Mouse (Mus musculus): Measurements from ENCODE around the gene Gm21954.

Gene Gm21954

GRCm38 (mm10) chr3:55472110-55472509 lies at the start of gene Gm21954:
Gene Gm21954 (minus strand): TSS chr3:55472210.
- DNase-seq, result no peak

GRCm38 (mm10) chr3:55521776-55522175 lies 49.8 kb upstream of the Gm21954 start:
- DNase-seq, result peak; percentile 77

GRCm38 (mm10) chr3:55520240-55521180 lies 48.5 kb upstream of the Gm21954 start:
- peak; percentile 91 for DNase-seq

GRCm38 (mm10) chr3:55517454-55518014 lies 45.5 kb upstream of the Gm21954 start:
- peak; percentile 73 for DNase-seq

GRCm38 (mm10) chr3:55515966-55516365 lies 44.0 kb upstream of the Gm21954 start:
- peak; percentile 76 for DNase-seq

- peak; percentile 92 for DNase-seq
Observed at GRCm38 (mm10) chr3:55511658-55512057, 39.6 kb upstream of the Gm21954 start.

- peak; percentile 93 for DNase-seq
Observed at GRCm38 (mm10) chr3:55510198-55510597, 38.2 kb upstream of the Gm21954 start.

GRCm38 (mm10) chr3:55499298-55499697 lies 27.3 kb upstream of the Gm21954 start:
- peak; percentile 64 for DNase-seq

GRCm38 (mm10) chr3:55496462-55496941 lies 24.5 kb upstream of the Gm21954 start:
- DNase-seq, result no peak

- DNase-seq, result no peak
Observed at GRCm38 (mm10) chr3:55495866-55496265, 23.9 kb upstream of the Gm21954 start.

GRCm38 (mm10) chr3:55495231-55495630 lies 23.2 kb upstream of the Gm21954 start:
- no peak for DNase-seq

GRCm38 (mm10) chr3:55494348-55494747 lies 22.3 kb upstream of the Gm21954 start:
- no peak for DNase-seq

GRCm38 (mm10) chr3:55492021-55492420 lies 20.0 kb upstream of the Gm21954 start:
- DNase-seq, result no peak

- DNase-seq, result peak; percentile 65
Observed at GRCm38 (mm10) chr3:55489231-55489990, 17.4 kb upstream of the Gm21954 start.

- peak; percentile 49 for DNase-seq
Observed at GRCm38 (mm10) chr3:55483328-55483727, 11.3 kb upstream of the Gm21954 start.

- peak; percentile 60 for DNase-seq
Observed at GRCm38 (mm10) chr3:55481140-55481539, 9.1 kb upstream of the Gm21954 start.

GRCm38 (mm10) chr3:55479306-55479705 lies 7.3 kb upstream of the Gm21954 start:
- DNase-seq, result no peak

GRCm38 (mm10) chr3:55476694-55477093 lies 4.7 kb upstream of the Gm21954 start:
- no peak for DNase-seq

- DNase-seq, result no peak
Observed at GRCm38 (mm10) chr3:55473146-55473545, 1.1 kb upstream of the Gm21954 start.

- no peak for DNase-seq
Observed at GRCm38 (mm10) chr3:55466348-55466747, 5.7 kb downstream of the Gm21954 start.

GRCm38 (mm10) chr3:55465785-55466184 lies 6.2 kb downstream of the Gm21954 start:
- no peak for DNase-seq

- no peak for DNase-seq
Observed at GRCm38 (mm10) chr3:55464226-55464625, 7.8 kb downstream of the Gm21954 start.

Measured in heart, adult 11 months (tissue).